Mouse (Mus musculus) G1E (cell line): Measurements from ENCODE around the gene Fyttd1. TPM values are rescaled to one million over a fixed set of nuclear protein-coding genes. Genes with fewer than 3 reads are reported as not detected.

ENCODE experiments used
- ATAC-seq: 2 replicates; pipeline ENCODE4 v1.8.0; 2016; ENCODE audit warnings: mild to moderate bottlenecking; ENCODE audit not compliant: insufficient number of reproducible peaks, poor library complexity, low FRiP score, severe bottlenecking; ENCODE audit errors: extremely low read depth
- DNase-seq: peaks from one replicate; pipeline ENCODE4 v3.0.0; 2012; ENCODE audit warnings: low spot score
- H3K27me3 ChIP-seq: 2 replicates; pipeline ENCODE4 v1.6.1; 2012; ENCODE audit warnings: mild to moderate bottlenecking, low read length, inconsistent platforms; ENCODE audit not compliant: insufficient read depth
- H3K36me3 ChIP-seq: replicated peaks from 2 replicates; pipeline ENCODE3; 2012; ENCODE audit warnings: mild to moderate bottlenecking, inconsistent platforms
- H3K4me1 ChIP-seq: 2 replicates; pipeline ENCODE4 v1.6.1; 2012; ENCODE audit warnings: low read depth, low read length, inconsistent platforms, mixed read lengths; ENCODE audit not compliant: insufficient read depth
- H3K4me3 ChIP-seq: 2 replicates; pipeline ENCODE4 v1.5.1; 2012; ENCODE audit warnings: low read depth, mild to moderate bottlenecking, inconsistent platforms, low read length, moderate library complexity, mixed read lengths
- H3K9me3 ChIP-seq: replicated peaks from 2 replicates; pipeline ENCODE4 v1.6.1; 2012; ENCODE audit warnings: inconsistent platforms
- CTCF ChIP-seq: IDR thresholded peaks from 2 replicates; pipeline ENCODE4 v1.5.1; 2012; ENCODE audit warnings: low read depth, low read length, inconsistent platforms, mixed read lengths
- GATA1 ChIP-seq: IDR thresholded peaks from 2 replicates; pipeline ENCODE4 v1.6.1; 2012; ENCODE audit warnings: borderline replicate concordance, low read length, inconsistent platforms, mixed read lengths
- GATA2 ChIP-seq: IDR thresholded peaks from 2 replicates; pipeline ENCODE4 v1.6.1; 2012; ENCODE audit warnings: low read depth, low read length, inconsistent platforms, borderline replicate concordance
- POLR2AphosphoS5 ChIP-seq: IDR thresholded peaks from 2 replicates; pipeline ENCODE4 v1.6.1; 2012; ENCODE audit warnings: low read depth, low read length, inconsistent platforms; ENCODE audit not compliant: insufficient replicate concordance
- TAL1 ChIP-seq: conservative IDR thresholded peaks from 2 replicates; pipeline ENCODE4 v1.6.1; 2012; ENCODE audit warnings: low read depth, low read length, inconsistent platforms, mixed read lengths
- polyA plus RNA-seq: library from polyadenylated mRNA; stranded (reverse); fragments of >175 nt; gene quantifications from 2 replicates; pipeline ENCODE4 v1.2.3, GENCODE M21; 2012
- total RNA-seq, 2 experiments: library from RNA; stranded (forward) in 1 of 2; stranded (reverse) in 1 of 2; fragments of 200-1000 nt in 1 of 2; fragments of >200 nt in 1 of 2; fragmentation: Nextera tagmentation in 1 of 2; gene quantifications; 2 replicates each; pipeline ENCODE4 v1.2.3; 2014 to 2017

Fyttd1 gene
- total and polyA plus RNA-seq, 3 experiments = 100 to 281 (median 121) TPM

GRCm38 (mm10) chr16:32954304-32954703 is 77.0 kb downstream of the Fyttd1 start:
- H3K4me3 ChIP-seq = no peak overlapping the region
- H3K4me1 ChIP-seq = no peaks in the 10 kb centered on the region
- H3K36me3 ChIP-seq = peaks cover 55% of the 10 kb centered on the region
- TF ChIP-seq TAL1 = no peak
- no peak for TF ChIP-seq GATA1
- TF ChIP-seq CTCF = no peak
- no peak for TF ChIP-seq POLR2AphosphoS5
- TF ChIP-seq GATA2 = no peak
- DNase-seq = no peak
- H3K27me3 ChIP-seq = no peaks in the 10 kb centered on the region
- no peak for ATAC-seq
- no peaks in the 10 kb centered on the region for H3K9me3 ChIP-seq

- Histone ChIP-seq H3K9me3 (no peaks in the 10 kb centered on the region), H3K4me1 (no peaks in the 10 kb centered on the region), H3K4me3 (no peak overlapping the region), H3K36me3 (peaks cover 69% of the 10 kb centered on the region), H3K27me3 (no peaks in the 10 kb centered on the region)
- TF ChIP-seq POLR2AphosphoS5 (no peak), GATA1 (no peak), CTCF (no peak), GATA2 (no peak), TAL1 (no peak)
- DNase-seq = no peak
- no peak for ATAC-seq
Observed at GRCm38 (mm10) chr16:32956889-32957288, 79.6 kb downstream of the Fyttd1 start.

Other genes starting within 250 kb of the Fyttd1 start
- gene Tnk2, start 233.6 kb upstream of the Fyttd1 start, total RNA-seq (2014; fragmentation: Nextera tagmentation) = 27.3 and 31.5 TPM in 2 replicates
- gene Tnk2, start 233.6 kb upstream of the Fyttd1 start, total RNA-seq (2017) = 11.8 and 13.4 TPM in 2 replicates
- gene Tnk2, start 233.6 kb upstream of the Fyttd1 start, polyA plus RNA-seq = 197 and 236 TPM in 2 replicates
- not detected in 2 replicates for gene Muc4, start 141.6 kb upstream of the Fyttd1 start, total RNA-seq (2014; fragmentation: Nextera tagmentation)
- 0.11 and 0.17 TPM in 2 replicates for gene Muc4, start 141.6 kb upstream of the Fyttd1 start, total RNA-seq (2017)
- gene Muc4, start 141.6 kb upstream of the Fyttd1 start, polyA plus RNA-seq = not detected in 2 replicates
- not detected in 2 replicates for gene Muc20, start 80.1 kb upstream of the Fyttd1 start, total RNA-seq (2014; fragmentation: Nextera tagmentation)
- gene Muc20, start 80.1 kb upstream of the Fyttd1 start, total RNA-seq (2017) = 0.06 and 0.11 TPM in 2 replicates
- gene Muc20, start 80.1 kb upstream of the Fyttd1 start, polyA plus RNA-seq = not detected in 2 replicates
- gene Smbd1, start 67.0 kb upstream of the Fyttd1 start, total RNA-seq (2014; fragmentation: Nextera tagmentation) = not detected in 2 replicates
- gene Smbd1, start 67.0 kb upstream of the Fyttd1 start, total RNA-seq (2017) = not detected in 2 replicates
- gene Smbd1, start 67.0 kb upstream of the Fyttd1 start, polyA plus RNA-seq = not detected in 2 replicates
- 13.2 and 18.1 TPM in 2 replicates for gene Rubcn, start 266 bp downstream of the Fyttd1 start, total RNA-seq (2014; fragmentation: Nextera tagmentation)
- gene Rubcn, start 266 bp downstream of the Fyttd1 start, total RNA-seq (2017) = 13.4 and 15.1 TPM in 2 replicates
- 8.7 and 9.4 TPM in 2 replicates for gene Rubcn, start 266 bp downstream of the Fyttd1 start, polyA plus RNA-seq
- gene Lrch3, start 36.6 kb downstream of the Fyttd1 start, total RNA-seq (2014; fragmentation: Nextera tagmentation) = 77.1 and 91.9 TPM in 2 replicates
- gene Lrch3, start 36.6 kb downstream of the Fyttd1 start, total RNA-seq (2017) = 31.8 and 33.1 TPM in 2 replicates
- gene Lrch3, start 36.6 kb downstream of the Fyttd1 start, polyA plus RNA-seq = 9.1 and 9.9 TPM in 2 replicates
- 1.1 and 1.5 TPM in 2 replicates for gene Iqcg, start 178.7 kb downstream of the Fyttd1 start, total RNA-seq (2014; fragmentation: Nextera tagmentation)
- 0.98 and 1.5 TPM in 2 replicates for gene Iqcg, start 178.7 kb downstream of the Fyttd1 start, total RNA-seq (2017)
- 2.1 and 2.6 TPM in 2 replicates for gene Iqcg, start 178.7 kb downstream of the Fyttd1 start, polyA plus RNA-seq
- gene Rpl35a, start 179.0 kb downstream of the Fyttd1 start, total RNA-seq (2014; fragmentation: Nextera tagmentation) = 632 and 642 TPM in 2 replicates
- gene Rpl35a, start 179.0 kb downstream of the Fyttd1 start, total RNA-seq (2017) = 1,492 and 1,659 TPM in 2 replicates
- gene Rpl35a, start 179.0 kb downstream of the Fyttd1 start, polyA plus RNA-seq = 133 and 159 TPM in 2 replicates
- gene Lmln, start 185.0 kb downstream of the Fyttd1 start, total RNA-seq (2014; fragmentation: Nextera tagmentation) = 1.8 and 3.4 TPM in 2 replicates
- gene Lmln, start 185.0 kb downstream of the Fyttd1 start, total RNA-seq (2017) = 3.1 and 3.2 TPM in 2 replicates
- 0.21 and 0.57 TPM in 2 replicates for gene Lmln, start 185.0 kb downstream of the Fyttd1 start, polyA plus RNA-seq